Mouse (Mus musculus): Measurements from ENCODE around the gene Bcar3. TPM values are rescaled to one million over a fixed set of nuclear protein-coding genes. Genes with fewer than 3 reads are reported as not detected.

Gene Bcar3
- polyA plus RNA-seq, 1 experiment from 2014 or later: 7.1 TPM

DNA sequence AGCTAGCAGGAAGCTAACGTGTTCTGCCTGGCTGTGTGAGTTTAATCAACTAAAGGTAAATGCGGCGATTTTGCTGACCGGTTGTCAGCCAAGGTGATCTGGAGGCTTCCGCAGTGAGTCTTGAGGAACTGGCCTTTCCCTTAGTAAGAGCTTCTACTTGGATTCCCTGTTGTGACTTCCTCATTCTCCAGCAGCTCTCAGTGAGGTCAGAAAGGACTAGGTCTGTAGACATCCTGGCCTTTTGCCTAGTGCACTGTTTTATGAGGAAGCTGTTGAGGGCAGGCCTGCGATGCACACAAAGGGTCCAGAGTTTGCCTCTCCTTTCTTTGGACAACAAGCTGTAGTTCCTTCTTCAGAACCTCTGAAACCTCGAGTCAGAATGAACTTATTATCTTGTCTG, 3.2 kb upstream of the Bcar3 start:
- no peak overlapping the region for H3K4me3 ChIP-seq (ENCODE audit: low read length)
- H3K9me3 ChIP-seq (ENCODE audit: control insufficient read depth, low read length): no peaks in the 10 kb centered on the region
- WGBS: 67% methylated on average over 7 of the region's 7 CpGs
- no peak overlapping the region; the same call in 1 of the 2 replicates for H3K9ac ChIP-seq (ENCODE audit: low read depth, low read length)
- no peaks in the 10 kb centered on the region; the same call in 1 of the 2 replicates for H3K36me3 ChIP-seq (ENCODE audit: control insufficient read depth, insufficient read depth, low read length)
- H3K27me3 ChIP-seq (replicated peaks; ENCODE audit: control insufficient read depth, insufficient read depth, low read length): no peaks in the 10 kb centered on the region
- no peak overlapping the region for H3K4me2 ChIP-seq (ENCODE audit: low read length)
- H3K27ac ChIP-seq (ENCODE audit: low read depth, low read length): peak overlapping the region; percentile 34; the same call in 1 of the 2 replicates
- ATAC-seq: no peak
- peaks cover 35% of the 10 kb centered on the region for H3K4me1 ChIP-seq (ENCODE audit: control insufficient read depth, insufficient read depth, low read depth, low read length)

- H3K4me2 ChIP-seq (ENCODE audit: low read length): peak overlapping the region; percentile 92
- no peaks in the 10 kb centered on the region for H3K27me3 ChIP-seq (replicated peaks; ENCODE audit: control insufficient read depth, insufficient read depth, low read length)
- peak overlapping the region; percentile 98 for H3K9ac ChIP-seq (ENCODE audit: low read depth, low read length)
- WGBS: 43% methylated on average over 12 of the region's 12 CpGs
- ATAC-seq: no peak
- H3K4me1 ChIP-seq (ENCODE audit: control insufficient read depth, insufficient read depth, low read depth, low read length): peaks cover 36% of the 10 kb centered on the region
- peak overlapping the region; percentile 99 for H3K27ac ChIP-seq (ENCODE audit: low read depth, low read length)
- peak overlapping the region; percentile 88 for H3K4me3 ChIP-seq (ENCODE audit: low read length)
- H3K36me3 ChIP-seq (ENCODE audit: control insufficient read depth, insufficient read depth, low read length): no peaks in the 10 kb centered on the region
- no peaks in the 10 kb centered on the region for H3K9me3 ChIP-seq (ENCODE audit: control insufficient read depth, low read length)
Measured at GRCm38 (mm10) chr3:122291828-122292227, 2.1 kb upstream of the Bcar3 start.

DNA sequence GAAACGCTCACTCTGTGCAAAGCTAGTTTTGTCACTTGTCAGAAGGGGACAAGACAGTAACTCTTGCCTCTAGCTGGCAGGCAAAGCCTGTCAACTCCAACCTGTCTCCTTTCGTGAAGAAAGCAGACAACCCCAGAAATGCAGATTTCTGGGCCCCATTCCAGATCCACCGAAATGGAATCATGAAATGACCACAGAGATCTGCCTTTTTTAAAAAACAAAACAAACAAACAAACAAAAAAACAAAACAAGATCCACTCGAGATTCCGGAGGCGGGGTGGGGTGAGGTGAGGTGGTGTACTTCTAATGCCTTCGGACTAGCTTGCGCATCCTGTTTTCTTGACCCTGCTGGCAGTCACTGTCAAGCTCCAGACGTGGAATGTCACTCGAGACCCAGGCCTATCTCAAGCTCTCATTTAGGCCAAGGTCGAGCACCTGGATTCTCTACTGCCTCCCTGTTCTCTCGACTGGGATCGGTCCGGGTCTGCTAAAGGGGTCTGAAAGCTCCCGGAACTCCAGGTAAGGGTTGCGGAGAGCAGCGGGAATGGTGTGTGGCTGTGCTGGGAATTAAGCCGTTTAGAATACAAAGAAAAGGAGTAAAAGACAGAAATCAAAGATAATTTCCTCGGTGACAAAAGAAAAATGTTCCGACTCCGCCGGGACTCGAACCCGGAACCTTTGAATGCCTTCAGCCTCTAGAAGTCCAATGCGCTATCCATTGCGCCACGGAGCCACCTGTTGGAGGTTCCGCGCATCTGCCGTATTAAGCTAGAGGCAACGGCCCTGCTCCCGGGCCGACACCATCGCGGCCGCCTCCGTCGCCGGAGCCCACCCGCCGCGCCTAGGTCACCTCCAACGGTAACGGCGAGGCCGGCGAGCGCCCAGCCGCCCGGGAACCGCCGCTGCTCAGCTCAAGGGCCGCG, 1.4 kb upstream of the Bcar3 start:
- Histone ChIP-seq H3K4me2 (ENCODE audit: low read length) (peak overlapping the region; percentile 92), H3K27ac (ENCODE audit: low read depth, low read length) (peak overlapping the region; percentile 99), H3K27me3 (replicated peaks; ENCODE audit: control insufficient read depth, insufficient read depth, low read length) (no peaks in the 10 kb centered on the region), H3K9me3 (ENCODE audit: control insufficient read depth, low read length) (no peaks in the 10 kb centered on the region), H3K9ac (ENCODE audit: low read depth, low read length) (peak overlapping the region; percentile 98), H3K4me3 (ENCODE audit: low read length) (peak overlapping the region; percentile 88), H3K4me1 (ENCODE audit: control insufficient read depth, insufficient read depth, low read depth, low read length) (peaks cover 36% of the 10 kb centered on the region), H3K36me3 (ENCODE audit: control insufficient read depth, insufficient read depth, low read length) (no peaks in the 10 kb centered on the region)
- WGBS: 6% methylated on average over 44 of the region's 54 CpGs
- ATAC-seq: peak; percentile 53

DNA sequence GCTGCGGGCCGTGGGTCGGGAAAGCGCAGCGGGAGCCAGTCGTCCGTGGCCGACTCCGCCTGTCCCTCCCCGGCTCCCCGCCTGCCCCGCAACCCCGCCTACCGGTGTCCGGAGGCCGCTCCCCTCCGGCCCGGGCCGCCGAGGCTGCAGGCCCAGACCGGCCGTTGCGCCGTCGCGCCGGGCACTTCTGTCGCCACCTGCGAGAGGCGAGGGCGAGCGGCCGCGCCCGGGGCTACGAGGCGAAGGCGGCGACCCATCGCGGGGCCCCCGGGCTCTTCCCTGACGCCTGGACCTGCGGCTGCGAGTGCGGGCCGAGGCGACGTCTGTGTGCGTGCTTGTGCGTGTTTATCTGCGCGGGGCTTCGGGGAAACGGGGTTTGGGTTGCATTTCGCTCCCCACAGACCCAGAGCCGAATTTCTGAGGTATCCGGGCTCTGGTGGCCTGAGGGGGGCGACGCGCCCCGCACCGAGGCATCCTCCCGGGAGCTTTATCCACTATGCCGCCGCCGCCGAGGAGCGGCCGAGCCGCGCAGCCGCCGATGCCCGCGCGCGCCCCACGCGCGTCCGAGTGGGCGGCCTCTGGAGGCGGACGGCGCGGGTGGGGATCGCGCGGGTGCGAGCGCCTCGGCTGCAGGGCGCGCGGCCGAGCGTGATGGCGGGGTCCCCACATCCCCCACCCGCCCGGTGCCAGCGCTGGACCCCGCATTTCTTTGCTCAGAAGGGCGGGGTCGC, 548 bp upstream of the Bcar3 start:
- H3K4me3 ChIP-seq (ENCODE audit: low read length): peak overlapping the region; percentile 88
- no peaks in the 10 kb centered on the region for H3K27me3 ChIP-seq (replicated peaks; ENCODE audit: control insufficient read depth, insufficient read depth, low read length)
- WGBS: under 1% methylated on average over 81 of the region's 105 CpGs
- no peaks in the 10 kb centered on the region for H3K36me3 ChIP-seq (ENCODE audit: control insufficient read depth, insufficient read depth, low read length)
- H3K4me1 ChIP-seq (ENCODE audit: control insufficient read depth, insufficient read depth, low read depth, low read length): peaks cover 36% of the 10 kb centered on the region
- peak; percentile 86 for ATAC-seq
- H3K9me3 ChIP-seq (ENCODE audit: control insufficient read depth, low read length): no peaks in the 10 kb centered on the region
- H3K4me2 ChIP-seq (ENCODE audit: low read length): peak overlapping the region; percentile 92
- H3K9ac ChIP-seq (ENCODE audit: low read depth, low read length): peak overlapping the region; percentile 98
- peak overlapping the region; percentile 99 for H3K27ac ChIP-seq (ENCODE audit: low read depth, low read length)

GRCm38 (mm10) chr3:122295511-122295910, 1.6 kb downstream of the Bcar3 start:
- no peak for ATAC-seq
- H3K4me2 ChIP-seq (ENCODE audit: low read length): no peak overlapping the region
- H3K36me3 ChIP-seq (ENCODE audit: control insufficient read depth, insufficient read depth, low read length): no peaks in the 10 kb centered on the region

DNA sequence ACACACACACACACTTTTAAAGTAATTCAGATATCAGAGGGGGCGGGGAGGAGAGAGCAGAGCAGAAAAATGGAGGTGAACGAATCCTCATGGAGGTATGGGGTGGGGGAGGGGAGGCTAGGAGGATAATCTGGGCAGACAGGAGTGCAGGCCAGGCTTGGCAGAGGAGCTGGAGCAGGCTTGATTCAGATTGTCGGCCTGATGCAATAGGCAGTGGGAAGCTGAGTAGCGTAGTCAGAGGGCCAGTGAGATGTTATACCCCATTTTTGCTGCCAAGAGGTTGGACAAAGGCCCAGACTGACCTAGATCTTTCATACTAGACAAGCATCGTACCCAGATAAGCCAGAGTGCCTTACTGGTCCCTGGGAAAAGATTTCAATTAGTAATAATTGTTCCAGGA, 3.0 kb downstream of the Bcar3 start:
- Histone ChIP-seq H3K9ac (ENCODE audit: low read depth, low read length) (no peak overlapping the region; the same call in 1 of the 2 replicates), H3K4me3 (ENCODE audit: low read length) (no peak overlapping the region), H3K4me2 (ENCODE audit: low read length) (no peak overlapping the region), H3K9me3 (ENCODE audit: control insufficient read depth, low read length) (no peaks in the 10 kb centered on the region), H3K4me1 (ENCODE audit: control insufficient read depth, insufficient read depth, low read depth, low read length) (peaks cover 19% of the 10 kb centered on the region), H3K36me3 (ENCODE audit: control insufficient read depth, insufficient read depth, low read length) (no peaks in the 10 kb centered on the region), H3K27me3 (replicated peaks; ENCODE audit: control insufficient read depth, insufficient read depth, low read length) (no peaks in the 10 kb centered on the region), H3K27ac (ENCODE audit: low read depth, low read length) (no peak overlapping the region)
- WGBS: 56% methylated on average over 5 of the region's 5 CpGs
- ATAC-seq: no peak

More at GRCm38 (mm10) chr3:122295511-122295910, 1.6 kb downstream of the Bcar3 start:
- Histone ChIP-seq H3K9me3 (ENCODE audit: control insufficient read depth, low read length) (no peaks in the 10 kb centered on the region), H3K4me3 (ENCODE audit: low read length) (no peak overlapping the region), H3K4me1 (ENCODE audit: control insufficient read depth, insufficient read depth, low read depth, low read length) (peaks cover 33% of the 10 kb centered on the region), H3K9ac (ENCODE audit: low read depth, low read length) (no peak overlapping the region), H3K27me3 (replicated peaks; ENCODE audit: control insufficient read depth, insufficient read depth, low read length) (no peaks in the 10 kb centered on the region), H3K27ac (ENCODE audit: low read depth, low read length) (peak overlapping the region; percentile 99; the same call in 1 of the 2 replicates)
- 8% methylated on average over 5 of the region's 5 CpGs for WGBS

- no peaks in the 10 kb centered on the region for H3K36me3 ChIP-seq (ENCODE audit: control insufficient read depth, insufficient read depth, low read length)
- no peaks in the 10 kb centered on the region for H3K9me3 ChIP-seq (ENCODE audit: control insufficient read depth, low read length)
- no peaks in the 10 kb centered on the region; the same call in 1 of the 2 replicates for H3K4me1 ChIP-seq (ENCODE audit: control insufficient read depth, insufficient read depth, low read depth, low read length)
- no peaks in the 10 kb centered on the region for H3K27me3 ChIP-seq (replicated peaks; ENCODE audit: control insufficient read depth, insufficient read depth, low read length)
- peak overlapping the region; percentile 16; the same call in 1 of the 2 replicates for H3K9ac ChIP-seq (ENCODE audit: low read depth, low read length)
- no peak overlapping the region for H3K4me3 ChIP-seq (ENCODE audit: low read length)
- 0 out of 2 replicates have a peak overlapping the region, but pooled peaks have one; percentile 14 for H3K27ac ChIP-seq (ENCODE audit: low read depth, low read length)
- peak; percentile 57 for ATAC-seq
- WGBS: 64% methylated on average over 9 of the region's 9 CpGs
- no peak overlapping the region for H3K4me2 ChIP-seq (ENCODE audit: low read length)
Measured at GRCm38 (mm10) chr3:122300983-122301919, 7.3 kb downstream of the Bcar3 start.

DNA sequence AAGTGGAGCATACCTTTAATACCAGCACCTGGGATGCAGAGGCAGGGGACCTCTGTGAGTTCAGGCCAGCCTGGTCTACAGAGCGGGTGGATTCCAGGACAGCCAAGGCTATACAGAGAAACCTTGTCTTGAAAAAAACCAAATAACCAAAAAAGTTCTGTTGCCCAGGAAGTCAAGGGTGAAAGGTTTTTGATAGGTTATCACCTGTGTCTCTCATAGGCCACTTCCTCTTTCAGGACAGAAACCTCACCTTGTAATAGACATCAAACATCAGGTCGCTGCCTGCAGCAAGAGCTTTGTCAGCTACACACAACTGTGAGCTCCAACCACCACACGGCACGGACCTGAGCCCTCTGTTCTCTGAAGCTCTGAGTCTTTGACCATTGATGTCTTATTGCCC, 10.6 kb downstream of the Bcar3 start:
- Histone ChIP-seq H3K27ac (ENCODE audit: low read depth, low read length) (no peak overlapping the region), H3K4me1 (ENCODE audit: control insufficient read depth, insufficient read depth, low read depth, low read length) (no peaks in the 10 kb centered on the region), H3K36me3 (ENCODE audit: control insufficient read depth, insufficient read depth, low read length) (no peaks in the 10 kb centered on the region), H3K4me3 (ENCODE audit: low read length) (no peak overlapping the region), H3K27me3 (replicated peaks; ENCODE audit: control insufficient read depth, insufficient read depth, low read length) (no peaks in the 10 kb centered on the region), H3K4me2 (ENCODE audit: low read length) (no peak overlapping the region), H3K9ac (ENCODE audit: low read depth, low read length) (no peak overlapping the region), H3K9me3 (ENCODE audit: control insufficient read depth, low read length) (no peaks in the 10 kb centered on the region)
- ATAC-seq: no peak
- WGBS: 90% methylated on average over 4 of the region's 4 CpGs
